Comparison of ENCODE assay signal across 22 mouse cellular contexts in genomic region chr13:32601315-32601714, GRCm38 (mm10).
A peak's percentile ranks its signal among the peaks of the same experiment; 100 is the strongest.
DNase-seq lines count a peak whose midpoint lies in the region; ATAC-seq and TF ChIP-seq lines count a peak whose summit lies in the region.
"Had no signal": no experiment of that assay in that cellular context is flagged by ENCODE, and none has a peak within 500 bp of the region (broad histone marks: within the 10 kb centered on the region; RNA-seq: fewer than 3 reads in every experiment).

No protein-coding gene starts in this region.

- no peaks in the 10 kb centered on the region for H3K4me1 ChIP-seq in kidney, postnatal 0 days (replicated peaks; ENCODE audit: insufficient read depth, low read length)
- peaks cover 10% of the 10 kb centered on the region for H3K4me1 ChIP-seq in embryonic facial prominence, embryonic 13.5 days
- H3K4me1 ChIP-seq in midbrain, embryonic 14.5 days (ENCODE audit: control insufficient read depth, insufficient read depth, low read length) = no peaks in the 10 kb centered on the region
- H3K4me1 ChIP-seq: forebrain, embryonic 15.5 days; heart, embryonic 15.5 days; intestine, embryonic 15.5 days; midbrain, embryonic 10.5 days had no signal

- intact Hi-C loops in gastrocnemius, postnatal 14 days (cut with DNase I; ENCODE audit: low total_unique reads) = no loop called here

- ATAC-seq in kidney, postnatal 0 days (replicated peaks; ENCODE audit: low FRiP score, low read depth) = no peak
- ATAC-seq in embryonic facial prominence, embryonic 13.5 days (ENCODE audit: insufficient number of reproducible peaks, insufficient read depth, low FRiP score, low TSS enrichment, low read depth) = no peak
- ATAC-seq in midbrain, embryonic 14.5 days (ENCODE audit: low FRiP score, low TSS enrichment) = no peak
- ATAC-seq: activated CD4-positive, CD25-positive, alpha-beta regulatory T cell, adult 4 months; forebrain, embryonic 15.5 days; intestine, embryonic 15.5 days; Patski had no signal

- no peaks in the 10 kb centered on the region for H3K27me3 ChIP-seq in kidney, postnatal 0 days (ENCODE audit: insufficient read depth, low read length)
- H3K27me3 ChIP-seq in embryonic facial prominence, embryonic 13.5 days = no peaks in the 10 kb centered on the region
- H3K27me3 ChIP-seq in midbrain, embryonic 14.5 days (ENCODE audit: control insufficient read depth, insufficient read depth, low read length) = no peaks in the 10 kb centered on the region
- H3K27me3 ChIP-seq: forebrain, embryonic 15.5 days; heart, embryonic 15.5 days; intestine, embryonic 15.5 days; Patski had no signal

- whole genome bisulfite sequencing in kidney, postnatal 0 days = 56% methylated on average over 5 of the region's 5 CpGs
- 61% methylated on average over 5 of the region's 5 CpGs for WGBS in embryonic facial prominence, embryonic 13.5 days
- 92% methylated on average over 5 of the region's 5 CpGs for whole genome bisulfite sequencing in midbrain, embryonic 14.5 days

- no peak overlapping the region for H3K27ac ChIP-seq in kidney, postnatal 0 days
- 0 out of 2 replicates have a peak overlapping the region, but pooled peaks have one; percentile 33 for H3K27ac ChIP-seq in embryonic facial prominence, embryonic 13.5 days
- no peak overlapping the region for H3K27ac ChIP-seq in midbrain, embryonic 14.5 days (replicated peaks; ENCODE audit: low read depth, low read length)
- H3K27ac ChIP-seq: forebrain, embryonic 15.5 days; heart, embryonic 15.5 days; hindbrain, embryonic 14.5 days; intestine, embryonic 15.5 days; midbrain, embryonic 10.5 days had no signal

- H3K36me3 ChIP-seq in kidney, postnatal 0 days (ENCODE audit: insufficient read depth, low read length) = no peaks in the 10 kb centered on the region
- H3K36me3 ChIP-seq in embryonic facial prominence, embryonic 13.5 days = no peaks in the 10 kb centered on the region
- no peaks in the 10 kb centered on the region for H3K36me3 ChIP-seq in midbrain, embryonic 14.5 days (ENCODE audit: control insufficient read depth, insufficient read depth, low read length)
- H3K36me3 ChIP-seq: forebrain, embryonic 15.5 days; heart, embryonic 15.5 days; intestine, embryonic 15.5 days; midbrain, embryonic 10.5 days had no signal

- DNase-seq in kidney, postnatal 0 days (ENCODE audit: low spot score) = peak; percentile 31
- no peak for DNase-seq in kidney, adult 8-10 months
- DNase-seq in gastrocnemius, postnatal 14 days = peak; percentile 55
- peak; percentile 67 for DNase-seq in skeletal muscle tissue, adult 2 months (ENCODE audit: low read depth, low spot score)
- DNase-seq in midbrain, embryonic 14.5 days = no peak
- no peak for DNase-seq in adrenal gland, adult 8-10 months
- DNase-seq: adrenal gland, postnatal 36 days; cerebellum, adult 9-11 months; embryo, embryonic 11 days; lung, adult 2 months; lung, postnatal 4 days; right cerebral cortex, postnatal 4 days; thymus, adult 18-20 months had no signal

- TF ChIP-seq CTCF in kidney, postnatal 0 days (IDR thresholded peaks at IDR 0.05; ENCODE audit: low read depth) = no peak

- no peak overlapping the region for H3K4me3 ChIP-seq in kidney, postnatal 0 days (replicated peaks; ENCODE audit: low read depth, low read length)
- H3K4me3 ChIP-seq in embryonic facial prominence, embryonic 13.5 days = no peak overlapping the region
- H3K4me3 ChIP-seq in midbrain, embryonic 14.5 days (replicated peaks; ENCODE audit: low read depth, low read length) = no peak overlapping the region
- H3K4me3 ChIP-seq: forebrain, embryonic 15.5 days; heart, embryonic 15.5 days; intestine, embryonic 15.5 days; midbrain, embryonic 10.5 days had no signal

- H3K4me2 ChIP-seq in kidney, postnatal 0 days (ENCODE audit: low read length) = no peak overlapping the region
- H3K4me2 ChIP-seq in embryonic facial prominence, embryonic 13.5 days = no peak overlapping the region
- no peak overlapping the region for H3K4me2 ChIP-seq in midbrain, embryonic 14.5 days (ENCODE audit: low read length)
- H3K4me2 ChIP-seq: forebrain, embryonic 15.5 days; heart, embryonic 15.5 days; hindbrain, embryonic 14.5 days; intestine, embryonic 15.5 days; liver, embryonic 11.5 days had no signal

- no peaks in the 10 kb centered on the region for H3K9me3 ChIP-seq in kidney, postnatal 0 days (replicated peaks; ENCODE audit: low read length)
- H3K9me3 ChIP-seq in embryonic facial prominence, embryonic 13.5 days = no peaks in the 10 kb centered on the region
- no peaks in the 10 kb centered on the region for H3K9me3 ChIP-seq in midbrain, embryonic 14.5 days (ENCODE audit: control insufficient read depth, low read length)
- H3K9me3 ChIP-seq: forebrain, embryonic 15.5 days; heart, embryonic 15.5 days; intestine, embryonic 15.5 days; midbrain, embryonic 10.5 days had no signal

- no peak overlapping the region for H3K9ac ChIP-seq in kidney, postnatal 0 days (ENCODE audit: low read depth, low read length)
- no peak overlapping the region for H3K9ac ChIP-seq in embryonic facial prominence, embryonic 13.5 days
- no peak overlapping the region for H3K9ac ChIP-seq in midbrain, embryonic 14.5 days (replicated peaks; ENCODE audit: low read length)
- H3K9ac ChIP-seq: forebrain, embryonic 15.5 days; heart, embryonic 15.5 days; hindbrain, embryonic 14.5 days; intestine, embryonic 15.5 days had no signal

Comparison
In these comparisons a context has a peak if more than half of its experiments do, and no peak if none do; other contexts are left out.
1. DNase-seq: peak in kidney, postnatal 0 days (single experiment), gastrocnemius, postnatal 14 days (single experiment) and skeletal muscle tissue, adult 2 months (single experiment); none in kidney, adult 8-10 months (0 of 2), midbrain, embryonic 14.5 days (single experiment) and adrenal gland, adult 8-10 months (single experiment).